Mouse (Mus musculus): ENCODE data around the gene Arl4c. TPM values are rescaled to one million over a fixed set of nuclear protein-coding genes. Genes with fewer than 3 reads are reported as not detected.

Gene Arl4c
- polyA plus RNA-seq, 1 experiment from 2014 or later: 0.94 TPM

Other genes starting within 250 kb of the Arl4c start
- 0.06 and 0.09 TPM in 2 replicates for gene Glrp1, start 192.2 kb downstream of the Arl4c start, polyA plus RNA-seq (2015; fragmentation: Nextera tagmentation; extraction: Ambion mirVana)